Mouse (Mus musculus) kidney, embryonic 16.5 days (tissue): ENCODE results near the gene Six3. TPM values are rescaled to one million over a fixed set of nuclear protein-coding genes. Genes with fewer than 3 reads are reported as not detected.

Experiments used
- ATAC-seq: fragments of 200-750 bp; cut with Nextera tagmentation; 2 replicates; pipeline ENCODE4 v1.8.0; 2017; ENCODE audit warnings: moderate TSS enrichment; ENCODE audit not compliant: low FRiP score, low TSS enrichment
- H3K27ac ChIP-seq: fragments of 300-500 bp; sonication (generic); 2 replicates; pipeline ENCODE4 v1.5.1; 2014; ENCODE audit warnings: low read length
- H3K27me3 ChIP-seq: fragments of 300-500 bp; sonication (generic); 2 replicates; pipeline ENCODE4 v1.6.1; 2014; ENCODE audit warnings: low read length, control low read depth, mixed read lengths; ENCODE audit not compliant: insufficient read depth
- H3K36me3 ChIP-seq: fragments of 300-500 bp; sonication (generic); 2 replicates; pipeline ENCODE4 v1.6.1; 2014; ENCODE audit warnings: low read length, control low read depth, mixed read lengths; ENCODE audit not compliant: insufficient read depth
- H3K4me1 ChIP-seq: fragments of 300-500 bp; sonication (generic); 2 replicates; pipeline ENCODE4 v1.6.1; 2014; ENCODE audit warnings: low read length, control low read depth, mixed read lengths; ENCODE audit not compliant: insufficient read depth
- H3K4me2 ChIP-seq: fragments of 300-500 bp; sonication (generic); replicated peaks from 2 replicates; pipeline ENCODE4 v1.6.1; 2014; ENCODE audit warnings: low read depth, low read length
- H3K4me3 ChIP-seq: fragments of 300-500 bp; sonication (generic); 2 replicates; pipeline ENCODE4 v1.5.1; 2014; ENCODE audit warnings: mild to moderate bottlenecking, low read length
- H3K9ac ChIP-seq: fragments of 300-500 bp; sonication (generic); replicated peaks from 2 replicates; pipeline ENCODE4 v1.6.1; 2014; ENCODE audit warnings: low read length
- H3K9me3 ChIP-seq: fragments of 300-500 bp; sonication (generic); 2 replicates; pipeline ENCODE4 v1.6.1; 2016; ENCODE audit warnings: low read length, control low read depth
- WGBS: fragments of 180-500 bp; shearing (Covaris S2); extraction: QIAGEN DNeasy Blood & Tissue Kit; methylation state at CpG from one replicate; pipeline ENCODE4 v1.1.7; 2014; 5-methylcytosine and 5-hydroxymethylcytosine counted together
- polyA plus RNA-seq: library from polyadenylated mRNA; unstranded; fragments of >200 nt; fragmentation: Nextera tagmentation; extraction: Ambion mirVana; gene quantifications from 2 replicates; pipeline ENCODE4 v1.2.1, GENCODE M21; 2015

The Six3 gene
- polyA plus RNA-seq, 1 experiment from 2014 or later = not detected

DNA sequence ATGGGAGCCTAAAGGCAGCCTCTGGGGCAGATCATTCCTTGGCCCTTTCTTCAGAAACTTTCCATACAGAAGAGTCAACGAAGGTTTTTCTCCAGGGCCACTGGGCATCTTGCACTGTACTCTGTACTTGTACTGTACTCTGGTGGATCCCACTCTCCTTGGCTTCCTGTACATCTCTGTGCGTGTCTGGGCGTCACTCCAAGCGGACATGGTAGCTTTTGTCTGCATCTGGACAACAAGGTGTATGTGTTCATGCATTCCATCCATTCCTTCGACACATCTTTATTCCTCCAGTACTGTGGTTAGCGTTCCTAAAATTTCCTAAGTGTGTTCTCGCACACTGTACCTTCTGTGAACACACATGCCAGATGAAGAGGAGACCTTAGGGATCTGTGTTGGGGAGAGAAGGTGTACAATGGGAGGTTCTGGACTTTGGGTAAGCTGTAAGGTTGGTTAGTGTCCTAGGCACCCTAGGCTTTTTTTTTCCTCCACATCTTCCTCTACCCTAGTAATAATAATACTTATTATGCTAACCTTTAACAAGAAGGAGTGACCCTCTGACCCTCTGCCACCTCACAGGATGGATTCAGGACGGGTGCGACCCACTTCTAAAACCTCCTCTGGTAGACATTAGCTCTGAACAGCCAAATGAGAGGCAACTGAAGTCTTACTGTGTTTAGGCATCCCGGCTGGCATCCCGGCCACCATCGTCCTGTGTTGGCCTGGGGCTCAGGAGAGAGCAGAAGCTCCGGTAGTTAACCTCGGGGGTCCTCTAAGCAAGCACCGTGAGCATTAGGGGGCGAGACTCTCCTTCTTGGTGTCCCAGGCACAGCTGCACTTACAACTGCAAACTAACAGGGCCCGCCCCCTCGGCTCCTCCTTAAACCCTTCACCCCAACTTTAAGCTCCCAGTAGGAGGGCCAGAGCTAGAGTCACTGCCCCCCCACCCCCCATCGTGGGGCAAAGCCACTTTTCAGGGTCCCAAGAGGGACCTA lies 1.6 kb upstream of the Six3 start:
- Histone ChIP-seq H3K4me2 (no peak overlapping the region), H3K27ac (no peak overlapping the region), H3K27me3 (peaks cover 96% of the 10 kb centered on the region), H3K36me3 (no peaks in the 10 kb centered on the region), H3K4me3 (no peak overlapping the region), H3K9me3 (no peaks in the 10 kb centered on the region), H3K4me1 (no peaks in the 10 kb centered on the region), H3K9ac (no peak overlapping the region)
- 6% methylated on average over 19 of the region's 19 CpGs for WGBS
- ATAC-seq = no peak

- no peak overlapping the region for H3K4me3 ChIP-seq
- H3K4me1 ChIP-seq = 0 out of 2 replicates have a peak, but pooled peaks cover under 1% of the 10 kb centered on the region
- no peak overlapping the region for H3K4me2 ChIP-seq
- peaks cover 100% of the 10 kb centered on the region for H3K27me3 ChIP-seq
- no peaks in the 10 kb centered on the region for H3K36me3 ChIP-seq
- WGBS = 1% methylated on average over 31 of the region's 31 CpGs
- ATAC-seq = no peak
- no peak overlapping the region for H3K9ac ChIP-seq
- no peaks in the 10 kb centered on the region for H3K9me3 ChIP-seq
- no peak overlapping the region for H3K27ac ChIP-seq
Observed at GRCm38 (mm10) chr17:85612526-85613265, 712 bp upstream of the Six3 start.

DNA sequence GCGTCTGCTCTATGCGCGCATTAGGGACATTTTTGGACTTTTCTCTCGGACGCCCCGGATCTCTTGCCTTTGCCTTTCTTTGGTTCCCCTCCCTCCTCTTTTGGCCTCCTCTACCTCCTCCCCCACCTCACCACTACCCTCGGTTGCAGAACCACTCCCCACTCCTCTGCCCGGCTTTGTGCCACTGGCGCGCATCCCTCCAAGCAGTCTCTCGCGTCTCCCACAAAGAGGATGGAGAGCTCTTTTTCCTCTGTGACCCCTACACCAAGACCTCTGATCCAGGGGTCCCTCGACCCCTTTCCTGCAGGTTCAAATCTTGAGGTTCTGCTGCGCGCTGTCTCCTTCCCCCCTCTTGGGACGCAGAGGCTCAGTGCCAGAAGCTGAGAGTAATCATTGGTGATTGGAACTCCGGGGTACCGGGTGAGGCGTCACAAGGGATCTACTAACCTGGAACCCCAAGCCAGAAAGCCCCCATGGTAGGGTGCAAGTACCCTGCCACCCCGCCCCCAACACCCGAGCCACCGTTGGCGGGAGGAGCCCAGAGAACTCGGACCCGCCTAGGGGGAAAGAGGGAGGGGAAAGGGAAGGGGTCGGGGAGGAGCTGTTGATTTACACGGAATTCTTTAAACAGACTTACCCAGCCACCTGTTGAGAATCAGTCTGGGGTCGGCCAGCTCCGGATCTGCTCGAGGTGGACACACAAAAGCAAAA lies 758 bp downstream of the Six3 start:
- H3K4me3 ChIP-seq = no peak overlapping the region
- WGBS = under 1% methylated on average over 30 of the region's 30 CpGs

DNA sequence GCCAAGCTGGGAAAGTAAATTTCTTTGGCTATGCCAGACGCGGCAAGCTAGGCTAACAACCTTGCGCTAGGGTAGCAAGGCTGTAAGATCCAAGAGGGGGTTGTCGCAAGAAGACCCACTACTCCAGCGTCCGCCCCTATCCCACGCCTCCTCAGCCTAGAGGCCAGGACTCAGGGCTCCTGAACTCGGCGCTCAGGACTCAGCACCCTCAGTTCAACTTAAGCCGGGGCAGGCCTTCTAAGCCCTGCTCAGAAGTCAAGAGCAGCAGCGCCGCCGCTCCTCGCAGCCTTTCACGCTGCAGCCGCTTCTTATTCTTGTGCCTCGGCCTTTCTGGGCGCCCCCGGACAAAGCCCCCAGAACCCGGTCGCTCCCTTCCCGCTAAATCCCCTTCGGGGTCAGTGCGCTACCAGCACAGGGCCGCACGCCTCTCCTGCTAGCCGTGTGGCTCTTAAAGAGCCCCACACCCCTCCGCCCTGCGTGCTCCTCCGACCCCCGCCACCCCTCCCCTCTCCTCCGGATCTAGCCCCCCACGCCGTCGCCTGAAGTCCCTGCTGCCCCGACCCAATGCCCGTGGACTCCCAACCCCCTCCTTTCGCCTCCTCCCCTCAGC lies 1.4 kb downstream of the Six3 start:
- no peak overlapping the region; the same call in 1 of the 2 replicates for H3K4me3 ChIP-seq
- no peak overlapping the region for H3K4me2 ChIP-seq
- 0% methylated on average over 37 of the region's 38 CpGs for WGBS

More for the DNA sequence above, 758 bp downstream of the Six3 start:
- Histone ChIP-seq H3K4me1 (0 out of 2 replicates have a peak, but pooled peaks cover 8% of the 10 kb centered on the region), H3K9me3 (no peaks in the 10 kb centered on the region), H3K9ac (no peak overlapping the region), H3K27ac (no peak overlapping the region), H3K27me3 (peaks cover 100% of the 10 kb centered on the region), H3K4me2 (no peak overlapping the region), H3K36me3 (no peaks in the 10 kb centered on the region)
- ATAC-seq = no peak

DNA sequence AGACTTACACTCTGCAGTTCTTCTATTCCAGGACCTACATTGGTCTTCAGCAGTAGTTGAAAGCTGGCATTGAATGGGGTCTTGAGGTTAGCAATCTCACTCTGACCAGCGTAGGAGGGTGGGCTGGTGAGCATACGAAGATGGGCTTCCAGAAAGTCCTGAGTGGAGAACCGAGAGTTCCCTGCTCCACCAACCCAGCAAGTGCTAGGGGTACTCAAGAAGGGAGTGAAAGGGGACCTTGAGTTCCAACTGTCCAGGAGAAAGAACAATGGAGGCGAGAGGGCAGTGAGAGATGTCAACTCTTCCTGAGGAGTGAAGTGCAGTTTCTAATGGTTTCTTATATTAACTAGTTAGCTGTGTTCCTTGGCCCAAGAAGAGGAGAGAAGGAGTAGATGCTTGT lies 2.2 kb downstream of the Six3 start:
- 4% methylated on average over 4 of the region's 4 CpGs for WGBS
- no peak for ATAC-seq
- H3K27me3 ChIP-seq = peaks cover 100% of the 10 kb centered on the region
- no peak overlapping the region for H3K9ac ChIP-seq
- H3K4me1 ChIP-seq = 0 out of 2 replicates have a peak, but pooled peaks cover 9% of the 10 kb centered on the region
- H3K4me3 ChIP-seq = no peak overlapping the region
- H3K9me3 ChIP-seq = no peaks in the 10 kb centered on the region
- H3K27ac ChIP-seq = no peak overlapping the region
- no peaks in the 10 kb centered on the region for H3K36me3 ChIP-seq
- no peak overlapping the region for H3K4me2 ChIP-seq

More for the DNA sequence above, 1.4 kb downstream of the Six3 start:
- ATAC-seq = no peak
- Histone ChIP-seq H3K36me3 (no peaks in the 10 kb centered on the region), H3K27me3 (peaks cover 100% of the 10 kb centered on the region), H3K27ac (no peak overlapping the region), H3K4me1 (0 out of 2 replicates have a peak, but pooled peaks cover 8% of the 10 kb centered on the region), H3K9ac (no peak overlapping the region), H3K9me3 (no peaks in the 10 kb centered on the region)

- H3K9me3 ChIP-seq = no peaks in the 10 kb centered on the region
- peaks cover 20% of the 10 kb centered on the region for H3K4me1 ChIP-seq
- ATAC-seq = no peak
- WGBS = under 1% methylated on average over 41 of the region's 41 CpGs
- H3K9ac ChIP-seq = no peak overlapping the region
- no peak overlapping the region for H3K4me3 ChIP-seq
- peaks cover 100% of the 10 kb centered on the region for H3K27me3 ChIP-seq
- no peak overlapping the region for H3K4me2 ChIP-seq
- H3K36me3 ChIP-seq = no peaks in the 10 kb centered on the region
- no peak overlapping the region for H3K27ac ChIP-seq
Observed at GRCm38 (mm10) chr17:85616526-85617500, 3.4 kb downstream of the Six3 start.

- peaks cover 100% of the 10 kb centered on the region for H3K27me3 ChIP-seq
- peak; percentile 55; the same call in 1 of the 2 replicates for ATAC-seq
- no peaks in the 10 kb centered on the region for H3K9me3 ChIP-seq
- H3K4me2 ChIP-seq = peak overlapping the region; percentile 43
- peaks cover 20% of the 10 kb centered on the region for H3K4me1 ChIP-seq
- under 1% methylated on average over 36 of the region's 36 CpGs for WGBS
- no peaks in the 10 kb centered on the region for H3K36me3 ChIP-seq
- H3K4me3 ChIP-seq = peak overlapping the region; percentile 25
- no peak overlapping the region for H3K9ac ChIP-seq
- H3K27ac ChIP-seq = no peak overlapping the region
Observed at GRCm38 (mm10) chr17:85617566-85618358, 4.4 kb downstream of the Six3 start.
